Mouse (Mus musculus) gastrocnemius, adult 8-10 months (tissue): Measurements from ENCODE around the gene Pcgf1. TPM values are rescaled to one million over a fixed set of nuclear protein-coding genes. Genes with fewer than 3 reads are reported as not detected.

ENCODE experiments used
- DNase-seq, 2 experiments: peaks; one replicate each; pipeline ENCODE4 v3.0.0; 2022; ENCODE audit warnings: low spot score in 2 of 2
- total RNA-seq, 4 experiments: library from RNA; stranded (reverse); gene quantifications; 2 replicates each; pipeline ENCODE4 v1.2.4; 2022

Pcgf1 gene
- total RNA-seq, 4 experiments from 2014 or later: 6.2 to 9.4 (median 7.5) TPM

- DNase-seq: no peak
Measured at GRCm38 (mm10) chr6:83065995-83066394, 11.7 kb upstream of the Pcgf1 start.

- DNase-seq: no peak
Measured at GRCm38 (mm10) chr6:83066441-83066840, 11.2 kb upstream of the Pcgf1 start.

GRCm38 (mm10) chr6:83068221-83068620 is 9.4 kb upstream of the Pcgf1 start:
- DNase-seq: no peak

- no peak for DNase-seq
Measured at GRCm38 (mm10) chr6:83068706-83069487, 8.8 kb upstream of the Pcgf1 start.

GRCm38 (mm10) chr6:83069488-83070246 is 8.0 kb upstream of the Pcgf1 start:
- DNase-seq: no peak

GRCm38 (mm10) chr6:83070247-83070310 is 7.6 kb upstream of the Pcgf1 start, which contains the start of gene Tlx2:
TSS of gene Tlx2 (minus strand) at chr6:83070293.
- no peak for DNase-seq

GRCm38 (mm10) chr6:83070311-83071219 is 7.1 kb upstream of the Pcgf1 start:
- no peak for DNase-seq

- DNase-seq: no peak
Measured at GRCm38 (mm10) chr6:83071220-83071619, 6.4 kb upstream of the Pcgf1 start.

GRCm38 (mm10) chr6:83074979-83075378 is 2.7 kb upstream of the Pcgf1 start:
- no peak for DNase-seq

- DNase-seq: peak; percentile 99 to 100
Measured at GRCm38 (mm10) chr6:83078324-83078858, 722 bp downstream of the Pcgf1 start.

GRCm38 (mm10) chr6:83080210-83080609 is 2.5 kb downstream of the Pcgf1 start:
- no peak for DNase-seq

GRCm38 (mm10) chr6:83083497-83083896 is 5.8 kb downstream of the Pcgf1 start:
- no peak for DNase-seq

- no peak for DNase-seq
Measured at GRCm38 (mm10) chr6:83084477-83084876, 6.8 kb downstream of the Pcgf1 start.

GRCm38 (mm10) chr6:83086121-83087035 is 8.7 kb downstream of the Pcgf1 start, which contains the start of gene Lbx2:
TSS of gene Lbx2 (plus strand) at chr6:83086367.
- no peak for DNase-seq

GRCm38 (mm10) chr6:83087205-83087925 is 9.7 kb downstream of the Pcgf1 start:
- DNase-seq: peak in 1 of 2 experiments; percentile 51

- no peak for DNase-seq
Measured at GRCm38 (mm10) chr6:83087926-83088260, 10.2 kb downstream of the Pcgf1 start.

- DNase-seq: no peak
Measured at GRCm38 (mm10) chr6:83092416-83093127, 14.9 kb downstream of the Pcgf1 start.

- DNase-seq: no peak
Measured at GRCm38 (mm10) chr6:83095968-83096367, 18.3 kb downstream of the Pcgf1 start.

- no peak for DNase-seq
Measured at GRCm38 (mm10) chr6:83098411-83098810, 20.7 kb downstream of the Pcgf1 start.

GRCm38 (mm10) chr6:83101316-83101687 is 23.6 kb downstream of the Pcgf1 start, which contains the start of the genes Ccdc142 and Gm42688:
TSS of gene Ccdc142 (plus strand) at chr6:83101601.
TSS of gene Gm42688 (plus strand) at chr6:83101617.
- peak; percentile 84 to 87 for DNase-seq
